Comparison of ENCODE assay signal across 8 mouse cellular contexts in the genomic region with DNA sequence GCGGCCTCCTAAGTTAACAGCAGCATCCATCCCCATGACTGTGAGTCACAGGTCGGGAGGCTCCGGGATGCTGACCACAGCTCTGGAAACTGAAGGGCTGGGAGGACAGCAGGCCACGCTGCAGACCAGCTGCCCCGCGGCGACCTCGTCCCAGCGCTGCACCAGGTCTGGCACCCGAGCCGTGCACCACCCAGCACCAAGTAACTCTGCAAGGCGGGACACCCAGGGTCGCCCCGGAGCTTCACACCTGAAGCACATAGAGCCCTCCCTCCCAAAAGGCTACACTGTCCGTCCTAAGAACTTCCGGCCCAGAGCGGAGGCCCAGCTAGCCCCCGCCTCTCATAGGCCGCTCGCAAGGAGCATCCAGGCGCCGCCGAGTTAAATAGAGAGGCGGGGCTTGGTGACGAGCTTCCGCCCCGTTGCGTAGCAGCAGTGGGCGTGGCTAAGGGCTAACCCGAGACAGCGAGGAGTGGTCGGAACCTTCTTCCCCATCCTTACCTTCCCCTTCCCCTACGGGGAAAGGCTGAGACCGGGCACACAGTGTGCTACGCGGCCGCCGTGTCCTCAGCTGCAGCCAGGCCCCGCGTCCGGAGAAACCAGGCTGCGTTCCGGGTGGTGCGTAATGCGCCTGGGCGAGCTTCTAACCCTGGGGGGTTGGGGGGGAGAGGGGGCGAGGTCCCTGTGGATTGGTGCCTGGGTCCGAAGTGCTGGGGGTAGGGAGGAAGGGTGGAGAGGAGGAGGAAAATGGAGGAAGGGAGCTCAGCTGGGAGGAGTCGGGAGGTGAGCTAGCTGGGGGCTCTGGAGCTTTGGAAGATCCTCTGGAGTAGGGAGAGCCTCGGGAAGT. TPM values are rescaled to one million over a fixed set of nuclear protein-coding genes. Genes with fewer than 3 reads are reported as not detected.
A peak's percentile ranks its signal among the peaks of the same experiment; 100 is the strongest.
DNase-seq lines count a peak whose midpoint lies in the region; ATAC-seq lines count a peak whose summit lies in the region.

TSS of gene Nabp2 (minus strand) at position 282 of the 844 bp plus-strand sequence.
TSS of gene Rnf41 (plus strand) at position 447 of the 844 bp plus-strand sequence.

- H3K27ac ChIP-seq in forebrain, embryonic 14.5 days (ENCODE audit: low read depth, low read length), result peak within 1 kb of the TSS; percentile 93
- peak within 1 kb of the TSS; percentile 98 for H3K27ac ChIP-seq in neural tube, embryonic 15.5 days (replicated peaks)

- ATAC-seq in forebrain, embryonic 14.5 days, result peak; percentile 88
- ATAC-seq in neural tube, embryonic 15.5 days (ENCODE audit: low FRiP score), result peak; percentile 89

- peak within 1 kb of the TSS; percentile 85 for H3K4me2 ChIP-seq in forebrain, embryonic 14.5 days (ENCODE audit: low read length)
- peak within 1 kb of the TSS; percentile 97 for H3K4me2 ChIP-seq in neural tube, embryonic 15.5 days

- peak within 1 kb of the TSS; percentile 79 for H3K4me3 ChIP-seq in forebrain, embryonic 14.5 days (ENCODE audit: low read depth, low read length)
- H3K4me3 ChIP-seq in neural tube, embryonic 15.5 days (replicated peaks), result peak within 1 kb of the TSS; percentile 97

- H3K9me3 ChIP-seq in forebrain, embryonic 14.5 days (replicated peaks; ENCODE audit: control insufficient read depth, low read length), result no peaks in the 10 kb centered on the region
- H3K9me3 ChIP-seq in neural tube, embryonic 15.5 days (replicated peaks), result no peaks in the 10 kb centered on the region

- intact Hi-C loops in heart, postnatal 14 days (cut with DNase I), result loop anchor here (1.0 to 2.0 kb wide), 2 partner anchors 15 to 44 kb away; no protein-coding TSS in a partner anchor

- H3K9ac ChIP-seq in forebrain, embryonic 14.5 days (ENCODE audit: low read length), result peak within 1 kb of the TSS; percentile 84
- peak within 1 kb of the TSS; percentile 95 for H3K9ac ChIP-seq in neural tube, embryonic 15.5 days (replicated peaks)

- WGBS in forebrain, embryonic 14.5 days, result under 1% methylated on average over 50 of the region's 50 CpGs
- under 1% methylated on average over 50 of the region's 50 CpGs for WGBS in neural tube, embryonic 15.5 days

- peaks cover 43% of the 10 kb centered on the region for H3K36me3 ChIP-seq in forebrain, embryonic 14.5 days (ENCODE audit: control insufficient read depth, insufficient read depth, low read length)
- H3K36me3 ChIP-seq in neural tube, embryonic 15.5 days, result peaks cover 25% of the 10 kb centered on the region

- peaks cover 27% of the 10 kb centered on the region for H3K4me1 ChIP-seq in forebrain, embryonic 14.5 days (ENCODE audit: control insufficient read depth, insufficient read depth, low read length)
- peaks cover 53% of the 10 kb centered on the region for H3K4me1 ChIP-seq in neural tube, embryonic 15.5 days

- DNase-seq in ES-CJ7 (ENCODE audit: low read depth, low spot score), result peak; percentile 99
- peak; percentile 92 for DNase-seq in cerebellum, adult 11 months
- peak; percentile 99 for DNase-seq in forebrain, embryonic 14.5 days (ENCODE audit: low spot score)
- DNase-seq in heart, postnatal 14 days, result peak; percentile 97 to 99
- peak; percentile 97 for DNase-seq in layer of hippocampus, adult 11-12 months (ENCODE audit: low spot score)
- peak; percentile 96 to 97 for DNase-seq in lung, adult 18-20 months
- DNase-seq in testis, postnatal 14 days (ENCODE audit: low spot score), result peak; percentile 98

- H3K27me3 ChIP-seq in forebrain, embryonic 14.5 days (replicated peaks; ENCODE audit: control insufficient read depth, insufficient read depth, low read length), result no peaks in the 10 kb centered on the region
- no peaks in the 10 kb centered on the region for H3K27me3 ChIP-seq in neural tube, embryonic 15.5 days (replicated peaks)

RNA-seq across cellular contexts. Expression of gene Nabp2, which starts in this region (rescaled TPM):
- 147 and 180 TPM in 2 replicates for polyA plus RNA-seq in forebrain, embryonic 14.5 days (2014; fragmentation: Nextera tagmentation; extraction: Ambion mirVana)
- 10 to 100 TPM; 43.6 to 45.6 TPM for total RNA-seq in heart, postnatal 14 days (2021)
- 128 and 133 TPM in 2 replicates for polyA plus RNA-seq in neural tube, embryonic 15.5 days (2015; fragmentation: Nextera tagmentation; extraction: Ambion mirVana)

RNA-seq across cellular contexts. Expression of gene Rnf41, which starts in this region (rescaled TPM):
- 94.2 and 107 TPM in 2 replicates for polyA plus RNA-seq in forebrain, embryonic 14.5 days (2014; fragmentation: Nextera tagmentation; extraction: Ambion mirVana)
- 10 to 100 TPM; 19.7 to 19.8 TPM for total RNA-seq in heart, postnatal 14 days (2021)
- polyA plus RNA-seq in neural tube, embryonic 15.5 days (2015; fragmentation: Nextera tagmentation; extraction: Ambion mirVana), result 78.3 and 80.5 TPM in 2 replicates

Comparison
In these comparisons a context has a peak if more than half of its experiments do, and no peak if none do; other contexts are left out.
1. Peak in every context shown above with its lines: DNase-seq, ATAC-seq, H3K4me3 ChIP-seq and H3K27ac ChIP-seq.